7 mouse cellular contexts compared by ENCODE assay signal in the genomic region with DNA sequence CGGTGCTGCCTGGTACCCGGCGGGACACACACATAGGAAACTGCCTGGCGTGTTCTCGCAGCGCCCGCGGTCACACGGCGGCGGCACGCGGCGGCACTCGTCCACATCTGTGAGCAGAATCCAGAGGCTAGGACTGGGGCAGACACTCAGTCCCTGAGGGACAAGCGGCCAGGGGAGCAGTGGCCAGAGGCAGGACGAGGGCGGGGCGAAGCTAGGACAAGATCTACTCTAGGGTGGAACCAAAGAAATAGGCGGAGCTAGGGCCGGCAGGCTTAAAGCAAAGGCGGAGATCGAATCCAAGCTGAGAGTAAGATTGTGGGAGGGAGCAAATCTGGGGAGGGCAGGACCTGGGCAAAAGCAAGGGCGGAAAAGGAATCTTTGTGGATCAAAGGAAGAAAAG. TPM values are rescaled to one million over a fixed set of nuclear protein-coding genes. Genes with fewer than 3 reads are reported as not detected.
DNase-seq lines count a peak whose midpoint lies in the region; ATAC-seq and TF ChIP-seq lines count a peak whose summit lies in the region.

No protein-coding gene starts in this region.

- no peak overlapping the region for H3K27ac ChIP-seq in forebrain, embryonic 10.5 days
- no peak overlapping the region for H3K27ac ChIP-seq in heart, postnatal 0 days (ENCODE audit: low read depth)

- peaks cover 52% of the 10 kb centered on the region for H3K4me1 ChIP-seq in forebrain, embryonic 10.5 days
- peaks cover 11% of the 10 kb centered on the region; the same call in 1 of the 2 replicates for H3K4me1 ChIP-seq in heart, postnatal 0 days (ENCODE audit: control insufficient read depth, insufficient read depth)

- H3K36me3 ChIP-seq in forebrain, embryonic 10.5 days (replicated peaks), result 0 out of 2 replicates have a peak, but pooled peaks cover 9% of the 10 kb centered on the region
- 0 out of 2 replicates have a peak, but pooled peaks cover 16% of the 10 kb centered on the region for H3K36me3 ChIP-seq in heart, postnatal 0 days (replicated peaks; ENCODE audit: control insufficient read depth, insufficient read depth, low read length)

- peak; percentile 58 to 71 for DNase-seq in cerebellum, adult 18-20 months
- DNase-seq in forebrain, embryonic 10.5 days (ENCODE audit: extremely low spot score, low spot score), result peak; percentile 60
- DNase-seq in heart, postnatal 0 days (ENCODE audit: low spot score), result peak; percentile 67
- peak; percentile 89 for DNase-seq in kidney, postnatal 14 days
- peak; percentile 74 for DNase-seq in testis, postnatal 10 days (ENCODE audit: low spot score)
- DNase-seq in layer of hippocampus, postnatal 10 days (ENCODE audit: low spot score in 2 of 2), result no peak

- peak; percentile 39 for ATAC-seq in heart, postnatal 0 days (ENCODE audit: insufficient read depth, low read depth)
- 0 out of 2 replicates have a peak, but pooled peaks have one; percentile 15 for ATAC-seq in megakaryocyte, adult 5-6 weeks (ENCODE audit: poor library complexity, severe bottlenecking)

- no peak for TF ChIP-seq CTCF in heart, postnatal 0 days (IDR thresholded peaks at IDR 0.05; ENCODE audit: low read depth)

- no peaks in the 10 kb centered on the region for H3K9me3 ChIP-seq in forebrain, embryonic 10.5 days
- no peaks in the 10 kb centered on the region for H3K9me3 ChIP-seq in heart, postnatal 0 days (replicated peaks; ENCODE audit: control insufficient read depth, low read length)

- WGBS in forebrain, embryonic 10.5 days, result 2% methylated on average over 24 of the region's 24 CpGs
- WGBS in heart, postnatal 0 days, result 10% methylated on average over 24 of the region's 24 CpGs

- TF ChIP-seq EP300 in heart, postnatal 0 days (IDR thresholded peaks at IDR 0.05; ENCODE audit: low read depth), result no peak

- peak overlapping the region; percentile 41 for H3K4me3 ChIP-seq in forebrain, embryonic 10.5 days
- peak overlapping the region; percentile 7; the same call in 1 of the 2 replicates for H3K4me3 ChIP-seq in heart, postnatal 0 days (ENCODE audit: low read depth, low read length)

- H3K27me3 ChIP-seq in forebrain, embryonic 10.5 days (ENCODE audit: poor library complexity, severe bottlenecking), result peaks cover 100% of the 10 kb centered on the region
- H3K27me3 ChIP-seq in heart, postnatal 0 days (ENCODE audit: control insufficient read depth, insufficient read depth, low read length), result peaks cover 82% of the 10 kb centered on the region

- no peak overlapping the region for H3K9ac ChIP-seq in heart, postnatal 0 days (replicated peaks; ENCODE audit: low read depth, low read length)

- H3K4me2 ChIP-seq in heart, postnatal 0 days (ENCODE audit: low read depth, low read length), result peak overlapping the region; percentile 44

RNA-seq across cellular contexts. Expression of gene Ltbp4, which starts 11.8 kb away (rescaled TPM):
- polyA plus RNA-seq in forebrain, embryonic 10.5 days (2016; fragmentation: Nextera tagmentation; extraction: Ambion mirVana), result 8.5 and 11.1 TPM in 2 replicates
- 150 TPM in 2 replicates for total RNA-seq in heart, postnatal 0 days (2014; rRNA removed; ENCODE audit: low replicate concordance)
- polyA plus RNA-seq in heart, postnatal 0 days (2015; fragmentation: Nextera tagmentation; extraction: Ambion mirVana), result 56.9 and 61.7 TPM in 2 replicates
- not detected in 2 replicates for total RNA-seq in megakaryocyte, adult 5-6 weeks (2015)
- total RNA-seq in megakaryocyte, adult 5-6 weeks (2017), result not detected in 2 replicates
- 10 to 100 TPM; 49.9 to 59.2 TPM for total RNA-seq in layer of hippocampus, postnatal 10 days (2021)

RNA-seq across cellular contexts. Expression of gene Shkbp1, which starts 30.1 kb away (rescaled TPM):
- polyA plus RNA-seq in forebrain, embryonic 10.5 days (2016; fragmentation: Nextera tagmentation; extraction: Ambion mirVana), result 62.4 and 67.7 TPM in 2 replicates
- 16.7 and 21.0 TPM in 2 replicates for total RNA-seq in heart, postnatal 0 days (2014; rRNA removed; ENCODE audit: low replicate concordance)
- 14.2 and 18.3 TPM in 2 replicates for polyA plus RNA-seq in heart, postnatal 0 days (2015; fragmentation: Nextera tagmentation; extraction: Ambion mirVana)
- total RNA-seq in megakaryocyte, adult 5-6 weeks (2015), result 42.6 and 43.6 TPM in 2 replicates
- total RNA-seq in megakaryocyte, adult 5-6 weeks (2017), result 30.9 and 34.0 TPM in 2 replicates
- 10 to 100 TPM; 24.9 to 29.9 TPM for total RNA-seq in layer of hippocampus, postnatal 10 days (2021)

RNA-seq across cellular contexts. Expression of gene Gm20479, which starts 31.5 kb away (rescaled TPM):
- polyA plus RNA-seq in forebrain, embryonic 10.5 days (2016; fragmentation: Nextera tagmentation; extraction: Ambion mirVana), result 1.4 TPM in 1 of 2 replicates, not detected in the other
- 2.0 TPM in 1 of 2 replicates, not detected in the other for total RNA-seq in heart, postnatal 0 days (2014; rRNA removed; ENCODE audit: low replicate concordance)
- 0.46 TPM in 1 of 2 replicates, not detected in the other for polyA plus RNA-seq in heart, postnatal 0 days (2015; fragmentation: Nextera tagmentation; extraction: Ambion mirVana)
- total RNA-seq in megakaryocyte, adult 5-6 weeks (2015), result not detected in 2 replicates
- not detected in 2 replicates for total RNA-seq in megakaryocyte, adult 5-6 weeks (2017)
- not detected for total RNA-seq in layer of hippocampus, postnatal 10 days (2021)

Comparison
In these comparisons a context has a peak if more than half of its experiments do, and no peak if none do; other contexts are left out.
1. DNase-seq: peak in cerebellum, adult 18-20 months (2 of 2), forebrain, embryonic 10.5 days (single experiment), heart, postnatal 0 days (single experiment), kidney, postnatal 14 days (single experiment) and testis, postnatal 10 days (single experiment); none in layer of hippocampus, postnatal 10 days (0 of 2).
2. RNA of gene Ltbp4, which starts 11.8 kb away (total RNA-seq): 150 TPM in heart, postnatal 0 days and 49.9 to 59.2 TPM in layer of hippocampus, postnatal 10 days; not detected in megakaryocyte, adult 5-6 weeks; every median in the first group is over 10 times any median in the second.